8 mouse cellular contexts compared by ENCODE assay signal in the genomic region with DNA sequence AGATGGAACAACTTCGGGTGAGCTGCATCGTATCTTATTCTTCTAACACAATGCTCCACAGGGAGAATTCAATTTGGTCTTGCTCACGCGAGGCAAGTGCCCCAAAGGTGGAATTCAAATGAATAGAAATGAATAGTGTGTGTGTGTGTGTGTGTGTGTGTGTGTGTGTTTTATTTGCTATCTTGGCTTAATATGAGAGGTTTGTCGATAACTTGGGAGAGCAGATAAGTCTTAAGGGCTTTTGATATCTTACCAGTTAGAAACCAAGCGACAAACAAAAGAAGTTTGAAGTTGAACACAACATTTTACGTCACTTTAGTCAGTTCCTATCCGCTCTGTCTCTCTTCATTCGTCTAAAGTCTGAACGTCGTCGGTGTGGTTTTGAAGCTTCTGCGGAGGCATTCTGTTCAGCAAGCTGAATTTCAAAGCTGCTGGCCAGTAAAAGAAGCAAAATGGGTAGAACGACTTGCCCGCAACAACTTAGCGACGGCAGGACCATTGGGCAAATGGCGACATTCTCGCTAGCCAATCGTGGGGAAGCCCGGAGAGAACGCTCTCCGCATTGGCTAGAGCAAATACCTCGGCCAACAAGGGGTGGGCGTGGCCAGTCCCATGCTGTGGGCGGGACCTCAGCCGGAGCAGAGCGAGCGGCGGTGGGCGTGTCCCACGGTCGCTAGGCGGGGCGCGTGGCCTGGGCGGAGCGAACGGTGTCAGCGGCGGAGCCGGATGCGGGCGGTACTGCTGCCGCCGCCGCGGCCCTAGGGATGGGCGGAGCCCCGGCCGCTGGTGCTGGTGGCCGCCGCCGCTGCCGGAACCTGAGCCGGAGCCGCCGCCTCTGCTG. TPM values are rescaled to one million over a fixed set of nuclear protein-coding genes. Genes with fewer than 3 reads are reported as not detected.
DNase-seq lines count a peak whose midpoint lies in the region; ATAC-seq and TF ChIP-seq lines count a peak whose summit lies in the region.

A gene (plus strand): TSS at position 710 of the 841 bp plus-strand sequence.

- TF ChIP-seq CTCF in lung, postnatal 0 days (IDR thresholded peaks at IDR 0.05) = no peak; the same call in 1 of the 2 replicates

- H3K4me3 ChIP-seq in hindbrain, embryonic 10.5 days = peak within 1 kb of the TSS; percentile 87
- H3K4me3 ChIP-seq in lung, postnatal 0 days (ENCODE audit: low read depth, low read length) = peak within 1 kb of the TSS; percentile 99

- peak; percentile 100 for DNase-seq in MN1 (ENCODE audit: low spot score)
- peak; percentile 100 for DNase-seq in cerebellum, adult 9-10 months
- peak; percentile 100 for DNase-seq in hindbrain, embryonic 10.5 days (ENCODE audit: low spot score)
- DNase-seq in layer of hippocampus, adult 9-11 months = peak; percentile 99
- DNase-seq in lung, postnatal 0 days (ENCODE audit: low spot score) = peak; percentile 99
- DNase-seq in ovary, postnatal 14 days (ENCODE audit: low spot score) = peak; percentile 100
- DNase-seq in thymus, postnatal 14 days = peak; percentile 100

- H3K36me3 ChIP-seq in hindbrain, embryonic 10.5 days = no peaks in the 10 kb centered on the region
- H3K36me3 ChIP-seq in lung, postnatal 0 days (ENCODE audit: insufficient read depth, low read length) = no peaks in the 10 kb centered on the region

- peak within 1 kb of the TSS; percentile 92 for H3K9ac ChIP-seq in lung, postnatal 0 days (replicated peaks; ENCODE audit: low read depth)

- H3K27ac ChIP-seq in hindbrain, embryonic 10.5 days = peak within 1 kb of the TSS; percentile 94
- peak within 1 kb of the TSS; percentile 95 for H3K27ac ChIP-seq in lung, postnatal 0 days (ENCODE audit: low read length)

- H3K27me3 ChIP-seq in hindbrain, embryonic 10.5 days (ENCODE audit: insufficient read depth, poor library complexity, severe bottlenecking) = peaks cover 8% of the 10 kb centered on the region; the same call in 1 of the 2 replicates
- no peaks in the 10 kb centered on the region for H3K27me3 ChIP-seq in lung, postnatal 0 days (replicated peaks; ENCODE audit: insufficient read depth, low read length)

- H3K4me1 ChIP-seq in hindbrain, embryonic 10.5 days (replicated peaks) = peaks cover 48% of the 10 kb centered on the region
- peaks cover 18% of the 10 kb centered on the region; the same call in 1 of the 2 replicates for H3K4me1 ChIP-seq in lung, postnatal 0 days (ENCODE audit: insufficient read depth, low read depth, low read length)

- 1% methylated on average over 58 of the region's 58 CpGs for WGBS in hindbrain, embryonic 10.5 days
- WGBS in lung, postnatal 0 days = under 1% methylated on average over 44 of the region's 58 CpGs

- TF ChIP-seq EP300 in lung, postnatal 0 days (IDR thresholded peaks at IDR 0.05) = no peak

- H3K9me3 ChIP-seq in hindbrain, embryonic 10.5 days = no peaks in the 10 kb centered on the region
- H3K9me3 ChIP-seq in lung, postnatal 0 days (ENCODE audit: low read length) = no peaks in the 10 kb centered on the region

- ATAC-seq in frontal cortex, adult (ENCODE audit: low TSS enrichment) = peak; percentile 87
- ATAC-seq in lung, postnatal 0 days = peak; percentile 98

- H3K4me2 ChIP-seq in lung, postnatal 0 days (replicated peaks; ENCODE audit: low read depth, low read length) = peak within 1 kb of the TSS; percentile 81

RNA-seq across cellular contexts. Expression of the gene that starts here (rescaled TPM):
- 15.1 and 17.9 TPM in 2 replicates for polyA plus RNA-seq in hindbrain, embryonic 10.5 days (2016; fragmentation: Nextera tagmentation; extraction: Ambion mirVana)
- polyA plus RNA-seq in lung, postnatal 0 days (2015; fragmentation: Nextera tagmentation; extraction: Ambion mirVana) = 12.3 and 14.6 TPM in 2 replicates

Comparison
In these comparisons a context has a peak if more than half of its experiments do, and no peak if none do; other contexts are left out.
1. Peak in every context shown above with its lines: DNase-seq, ATAC-seq, H3K4me3 ChIP-seq and H3K27ac ChIP-seq.